Mouse (Mus musculus): ENCODE results near the gene Hhipl1.

The Hhipl1 gene

GRCm38 (mm10) chr12:108277341-108277841 is 28.7 kb upstream of the Hhipl1 start:
- DNase-seq (ENCODE audit: low spot score): no peak

GRCm38 (mm10) chr12:108278221-108278918 is 27.7 kb upstream of the Hhipl1 start:
- DNase-seq (ENCODE audit: low spot score): no peak

- DNase-seq (ENCODE audit: low spot score): no peak
These were observed 21.4 kb upstream of the Hhipl1 start for GRCm38 (mm10) chr12:108284455-108285224.

GRCm38 (mm10) chr12:108285225-108286011 is 20.7 kb upstream of the Hhipl1 start:
- no peak for DNase-seq (ENCODE audit: low spot score)

- no peak for DNase-seq (ENCODE audit: low spot score)
These were observed 19.7 kb upstream of the Hhipl1 start for GRCm38 (mm10) chr12:108286381-108286780.

GRCm38 (mm10) chr12:108287011-108287410 is 19.1 kb upstream of the Hhipl1 start:
- DNase-seq (ENCODE audit: low spot score): no peak

- no peak for DNase-seq (ENCODE audit: low spot score)
These were observed 17.8 kb upstream of the Hhipl1 start for GRCm38 (mm10) chr12:108288127-108288880.

GRCm38 (mm10) chr12:108292419-108292818 is 13.7 kb upstream of the Hhipl1 start:
- no peak for DNase-seq (ENCODE audit: low spot score)

- DNase-seq (ENCODE audit: low spot score): no peak
These were observed 13.1 kb upstream of the Hhipl1 start for GRCm38 (mm10) chr12:108292957-108293356.

GRCm38 (mm10) chr12:108294620-108295019 is 11.4 kb upstream of the Hhipl1 start:
- DNase-seq (ENCODE audit: low spot score): no peak

- no peak for DNase-seq (ENCODE audit: low spot score)
These were observed 9.0 kb upstream of the Hhipl1 start for GRCm38 (mm10) chr12:108297033-108297432.

- DNase-seq (ENCODE audit: low spot score): no peak
These were observed 5.1 kb upstream of the Hhipl1 start for GRCm38 (mm10) chr12:108301006-108301405.

GRCm38 (mm10) chr12:108303778-108304365 is 2.2 kb upstream of the Hhipl1 start:
- no peak for DNase-seq (ENCODE audit: low spot score)

- DNase-seq (ENCODE audit: low spot score): no peak
These were observed 898 bp upstream of the Hhipl1 start for GRCm38 (mm10) chr12:108305172-108305571.

- DNase-seq (ENCODE audit: low spot score): no peak
These were observed 1.5 kb downstream of the Hhipl1 start for GRCm38 (mm10) chr12:108307553-108307952.

GRCm38 (mm10) chr12:108308363-108308856 is 2.3 kb downstream of the Hhipl1 start:
- no peak for DNase-seq (ENCODE audit: low spot score)

GRCm38 (mm10) chr12:108309116-108309794 is 3.2 kb downstream of the Hhipl1 start:
- no peak for DNase-seq (ENCODE audit: low spot score)

GRCm38 (mm10) chr12:108310041-108310440 is 4.0 kb downstream of the Hhipl1 start:
- DNase-seq (ENCODE audit: low spot score): no peak

- DNase-seq (ENCODE audit: low spot score): no peak
These were observed 4.5 kb downstream of the Hhipl1 start for GRCm38 (mm10) chr12:108310456-108311027.

- no peak for DNase-seq (ENCODE audit: low spot score)
These were observed 5.7 kb downstream of the Hhipl1 start for GRCm38 (mm10) chr12:108311741-108312290.

All from left cerebral cortex, adult 11 months (tissue).